Mouse (Mus musculus) testis, adult 2 months (tissue): Measurements from ENCODE around the gene Esyt3.

Experiments
- CTCF ChIP-seq: fragments of 200-500 bp; IDR thresholded peaks from 2 replicates; pipeline ENCODE4 v1.5.1; 2012; ENCODE audit warnings: low read depth, mild to moderate bottlenecking, inconsistent platforms, low read length, moderate library complexity; ENCODE audit not compliant: control insufficient read depth, insufficient read depth, insufficient replicate concordance
- POLR2A ChIP-seq: fragments of 200-500 bp; IDR thresholded peaks from 2 replicates; pipeline ENCODE4 v1.6.1; 2012; ENCODE audit warnings: low read depth, mild to moderate bottlenecking, inconsistent platforms, low read length, moderate library complexity; ENCODE audit not compliant: control insufficient read depth

GRCm38 (mm10) chr9:99357561-99357920, 816 bp downstream of the Esyt3 start:
- TF ChIP-seq CTCF (no peak), POLR2A (no peak)
